Mouse (Mus musculus): ENCODE measurements around the gene Car2.

- TF ChIP-seq EP300 (IDR thresholded peaks at IDR 0.05; ENCODE audit: low read depth) (no peak), CTCF (IDR thresholded peaks at IDR 0.05; ENCODE audit: low read depth) (no peak)
Observed at GRCm38 (mm10) chr3:14917261-14917660, 31.2 kb downstream of the Car2 start.

All from liver, embryonic 14.5 days (tissue).